Mouse (Mus musculus) thymus, adult 2 months (tissue): Measurements from ENCODE around the gene Arid2.

Source experiments
- CTCF ChIP-seq: fragments of 200-500 bp; IDR thresholded peaks from 2 replicates; pipeline ENCODE4 v1.5.1; 2012; ENCODE audit warnings: mild to moderate bottlenecking, control low read depth, low read length, moderate library complexity, borderline replicate concordance; ENCODE audit not compliant: control insufficient read depth, poor library complexity, insufficient read depth; ENCODE audit errors: extremely low read depth
- POLR2A ChIP-seq: fragments of 200-500 bp; IDR thresholded peaks from 2 replicates; pipeline ENCODE4 v1.6.1; 2012; ENCODE audit warnings: mild to moderate bottlenecking, low read length, control low read depth, moderate library complexity; ENCODE audit not compliant: control insufficient read depth, poor library complexity, insufficient read depth; ENCODE audit errors: extremely low read depth

DNA sequence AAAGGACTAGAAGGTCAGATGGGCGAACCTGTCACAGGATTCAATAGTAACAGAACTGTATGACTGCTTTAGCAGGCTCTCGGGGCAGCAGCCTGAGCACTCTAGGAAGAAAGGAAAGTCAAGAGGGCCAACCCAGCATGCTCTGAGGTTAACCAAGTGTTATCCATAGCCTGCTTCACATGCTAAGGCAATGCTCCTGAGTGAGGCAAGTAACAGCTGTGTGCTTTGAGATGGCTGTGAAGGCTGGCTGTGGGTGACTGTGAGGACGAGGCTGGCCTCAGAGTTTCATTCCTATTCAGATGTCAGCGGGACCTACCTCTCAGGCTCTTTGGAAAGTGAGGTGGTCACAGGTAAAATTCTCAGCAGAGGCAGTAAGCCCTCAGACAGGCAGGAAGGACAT is 118.9 kb downstream of the Arid2 start:
- TF ChIP-seq CTCF (no peak), POLR2A (no peak)
